Mouse (Mus musculus) heart, postnatal 36 days (tissue): Measurements from ENCODE around the gene Gpr55. TPM values are rescaled to one million over a fixed set of nuclear protein-coding genes. Genes with fewer than 3 reads are reported as not detected.
A peak's percentile ranks its signal among the peaks of the same experiment; 100 is the strongest.
"Not testable (repeated sequence)": the region's sequence is repeated elsewhere in the genome, so short reads cannot be mapped to it uniquely, and the experiment has no call there.

Experiments
- DNase-seq, 2 experiments: peaks; one replicate each; pipeline ENCODE4 v3.0.0; 2021 to 2022
- intact Hi-C: fragments of 180-260 bp; cut with DNase I; formaldehyde crosslinking; loops from one replicate; pipeline ENCODE4 v1.15.1; 2025
- total RNA-seq, 2 experiments: library from RNA; stranded (reverse); gene quantifications; 2 replicates each; pipeline ENCODE4 v1.2.3; 2021

Gpr55 gene
- not detected for total RNA-seq

- DNase-seq, result no peak
- intact Hi-C loops, result no loop called here
Observed at GRCm38 (mm10) chr1:85960873-85961272, at the start of gene Gpr55. Gene Gpr55 (minus strand): TSS chr1:85961007.

DNA sequence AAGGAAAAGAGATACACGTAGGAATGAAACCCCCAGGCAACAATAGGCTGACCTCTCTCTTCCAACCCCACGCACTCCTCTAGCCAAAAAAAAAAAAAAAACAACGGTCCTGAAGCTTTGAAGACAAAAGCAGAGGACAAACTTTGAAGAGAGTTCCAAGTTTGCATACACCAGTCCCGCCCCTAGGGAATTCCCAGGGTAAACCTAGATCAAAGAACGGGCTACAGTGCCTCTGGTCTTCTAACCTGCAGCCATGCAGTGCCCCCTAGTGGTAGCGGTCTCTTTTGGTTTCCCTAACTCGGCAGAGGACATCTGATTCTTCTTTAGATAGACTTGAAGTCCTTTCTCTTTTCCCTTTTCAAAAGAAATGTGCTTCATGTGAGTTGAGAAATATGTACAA is 47.0 kb upstream of the Gpr55 start:
- intact Hi-C loops, result loop anchor here (1.0 kb wide), 2 partner anchors 72 to 154 kb away; no protein-coding TSS in a partner anchor
- DNase-seq, result peak; percentile 82 to 90

DNA sequence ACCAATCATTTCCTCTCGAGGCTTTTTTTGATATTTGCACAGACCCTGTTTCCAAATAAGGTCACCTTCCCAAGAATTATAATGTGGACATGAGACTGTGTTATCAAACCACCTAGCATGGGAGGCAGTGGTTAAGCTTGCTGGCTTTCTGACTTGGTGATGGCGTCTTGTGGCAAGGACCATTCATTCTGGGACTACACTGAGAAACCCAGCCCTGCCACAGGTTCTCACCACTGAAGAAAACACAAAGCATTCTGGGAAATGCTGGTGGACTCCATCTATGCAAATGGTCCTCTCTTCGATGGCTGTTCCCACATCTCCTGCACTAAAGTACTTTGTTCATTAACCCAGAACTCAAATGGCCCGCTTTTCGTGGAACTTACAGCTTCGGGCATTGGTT is 45.2 kb upstream of the Gpr55 start:
- intact Hi-C loops, result no loop called here
- no peak for DNase-seq

- intact Hi-C loops, result no loop called here
Observed at GRCm38 (mm10) chr1:86005540-86005939, 44.7 kb upstream of the Gpr55 start.

GRCm38 (mm10) chr1:85999853-86000570 is 39.2 kb upstream of the Gpr55 start:
- no peak for DNase-seq
- intact Hi-C loops, result no loop called here

More at GRCm38 (mm10) chr1:86005540-86005939, 44.7 kb upstream of the Gpr55 start:
- no peak for DNase-seq

GRCm38 (mm10) chr1:85998012-85998411 is 37.2 kb upstream of the Gpr55 start:
- intact Hi-C loops, result no loop called here
- DNase-seq, result no peak

- intact Hi-C loops, result no loop called here
- DNase-seq, result no peak
Observed at GRCm38 (mm10) chr1:85997221-85997620, 36.4 kb upstream of the Gpr55 start.

DNA sequence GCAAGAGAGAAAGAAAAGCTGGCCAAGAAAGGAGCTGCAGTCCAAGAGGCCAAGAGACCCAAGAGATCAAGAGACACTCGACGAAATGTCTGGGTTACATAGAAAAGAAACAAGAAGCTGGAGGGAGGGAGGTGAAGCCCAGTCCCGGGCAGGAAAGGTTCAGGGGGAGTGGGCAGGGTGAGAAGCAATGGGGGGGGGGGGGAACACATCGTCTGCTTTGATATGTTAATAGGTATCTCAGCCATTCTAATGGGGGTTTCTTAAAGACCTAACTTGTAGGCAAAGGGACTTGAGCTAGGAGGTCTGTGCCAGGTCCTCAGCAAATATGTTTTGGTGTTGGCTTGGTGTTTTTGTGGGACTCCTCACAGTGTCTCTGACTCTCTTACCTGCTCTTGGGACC is 32.7 kb upstream of the Gpr55 start:
- intact Hi-C loops, result no loop called here
- DNase-seq, result no peak

- no peak for DNase-seq
- intact Hi-C loops, result no loop called here
Observed at GRCm38 (mm10) chr1:85992175-85992574, 31.4 kb upstream of the Gpr55 start.

DNA sequence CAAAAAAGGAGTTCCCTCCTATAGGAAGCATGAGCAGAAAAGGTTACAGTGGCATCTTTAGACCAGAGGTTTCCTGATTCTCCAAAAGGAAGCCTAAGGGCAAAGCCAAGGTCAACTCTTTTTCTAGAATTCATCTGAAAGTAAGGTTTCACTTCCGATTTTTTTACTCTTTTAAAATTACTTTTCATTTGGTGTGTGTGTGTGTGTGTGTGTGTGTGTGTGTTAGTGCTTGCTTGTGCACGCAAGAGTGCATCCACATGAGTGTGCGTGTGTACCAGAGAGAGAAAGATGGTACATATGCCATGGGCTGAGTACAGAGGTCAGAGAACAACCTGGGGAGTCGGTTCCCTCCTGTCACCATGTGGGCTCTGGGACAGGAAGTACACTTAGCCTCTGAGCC is 28.1 kb upstream of the Gpr55 start:
- DNase-seq, intact Hi-C loops: not testable (repeated sequence)

DNA sequence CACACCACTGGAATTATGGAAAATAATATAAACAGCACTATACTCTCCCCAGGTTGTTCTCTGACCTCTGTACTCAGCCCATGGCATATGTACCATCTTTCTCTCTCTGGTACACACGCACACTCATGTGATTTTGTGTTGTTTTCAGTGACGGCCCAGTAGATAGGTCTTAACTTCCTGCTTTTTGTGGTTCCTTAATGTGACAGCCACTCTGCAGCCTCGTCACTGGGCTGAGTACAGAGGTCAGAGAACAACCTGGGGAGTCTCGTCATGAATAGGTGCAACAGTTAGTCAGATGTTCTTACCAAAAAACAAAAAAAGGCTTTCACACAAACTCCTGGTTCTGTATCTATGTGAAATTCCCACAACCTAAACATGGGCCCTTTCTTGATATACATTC is 27.5 kb upstream of the Gpr55 start:
- no peak for DNase-seq
- intact Hi-C loops, result no loop called here

DNA sequence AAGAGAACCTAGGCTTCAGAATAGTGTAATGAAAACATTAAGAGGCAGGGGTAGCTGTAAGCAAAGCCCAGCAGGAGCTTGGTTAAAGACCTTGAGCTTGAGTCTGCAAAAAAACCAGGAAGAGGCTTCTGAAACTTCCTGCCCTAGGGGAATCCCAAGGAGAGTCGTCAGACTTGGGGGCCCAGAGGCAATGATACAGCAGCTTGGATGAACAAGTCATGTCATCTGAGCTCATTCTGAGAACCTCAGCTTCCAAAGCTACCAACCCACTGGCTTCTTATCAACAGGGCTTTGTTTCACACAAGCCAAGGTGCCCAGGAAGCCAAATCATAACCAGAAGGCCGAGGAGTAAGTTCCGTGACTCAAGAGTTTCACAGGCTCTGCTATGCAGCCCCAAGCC is 25.0 kb upstream of the Gpr55 start:
- no peak for DNase-seq
- intact Hi-C loops, result no loop called here

DNA sequence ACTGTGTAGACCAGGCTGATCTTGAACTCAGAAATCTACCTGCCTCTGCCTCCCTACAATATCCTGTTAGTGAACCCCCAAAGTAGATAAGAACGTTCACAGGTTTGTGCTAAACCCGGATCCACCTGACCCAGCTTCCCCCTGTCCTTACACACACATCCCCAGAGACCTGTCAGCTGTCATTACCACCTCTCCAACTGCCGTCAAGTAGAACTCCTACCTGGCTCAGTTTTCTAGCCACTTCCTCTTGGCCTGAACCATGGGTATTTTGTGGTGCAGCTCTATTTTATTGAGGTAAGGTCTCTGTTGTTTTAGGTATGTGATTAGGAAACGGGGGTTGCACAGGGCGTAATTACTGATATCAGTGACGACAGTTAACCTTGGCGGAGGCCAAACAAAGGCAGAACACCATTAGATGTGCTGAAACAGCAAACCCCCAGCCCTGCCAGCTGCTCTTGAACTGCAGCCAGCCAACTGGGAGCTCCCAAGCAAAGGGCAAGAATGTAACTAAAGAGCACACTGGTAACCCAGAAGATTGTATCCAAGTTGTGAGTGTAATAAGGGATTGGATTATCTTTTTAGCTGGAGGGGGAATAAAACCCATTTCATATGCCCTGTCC is 21.0 kb upstream of the Gpr55 start:
- peak; percentile 7 to 17 for DNase-seq

GRCm38 (mm10) chr1:85977709-85978108 is 16.9 kb upstream of the Gpr55 start:
- intact Hi-C loops, result no loop called here
- no peak for DNase-seq

More for the DNA sequence above, 21.0 kb upstream of the Gpr55 start:
- intact Hi-C loops, result no loop called here

DNA sequence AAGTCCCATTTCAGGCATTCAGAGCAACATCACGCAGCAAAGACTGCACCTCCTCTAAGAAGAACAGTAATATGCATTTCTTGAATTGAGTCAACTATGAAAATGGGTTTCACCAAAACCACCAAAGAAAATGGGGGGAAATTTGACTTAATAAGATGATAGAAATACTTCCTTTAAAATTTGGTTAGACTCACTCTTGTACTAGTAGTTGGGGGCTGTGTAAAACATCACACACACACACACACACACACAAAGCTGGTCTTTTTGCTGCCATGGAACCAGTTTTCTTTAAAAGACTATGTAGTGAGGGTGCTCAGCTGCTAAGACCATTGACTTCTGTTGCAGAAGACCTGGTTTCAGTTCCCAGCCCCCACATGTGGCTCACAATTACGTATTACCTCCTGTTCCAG is 12.7 kb upstream of the Gpr55 start:
- intact Hi-C loops, result no loop called here
- no peak for DNase-seq

DNA sequence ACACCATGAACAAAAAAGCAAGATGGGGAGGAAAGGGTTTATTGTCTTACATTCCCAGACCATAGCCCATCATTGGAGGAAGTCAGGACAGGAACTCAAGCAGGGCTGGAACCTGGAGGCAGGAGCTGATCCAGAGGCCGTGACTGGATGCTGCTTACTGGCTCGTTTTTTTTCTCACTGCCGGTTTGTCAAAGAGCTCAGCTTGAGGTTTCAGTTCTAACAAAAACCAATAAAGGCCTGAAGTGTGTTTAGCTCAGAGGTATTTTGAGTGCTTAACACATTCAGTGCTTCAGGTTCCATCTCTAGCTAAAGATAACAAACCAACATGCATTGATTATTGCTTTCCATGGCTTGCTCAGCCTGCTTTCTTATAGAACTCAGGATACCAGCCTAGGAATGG is 11.5 kb upstream of the Gpr55 start:
- no peak for DNase-seq
- intact Hi-C loops, result no loop called here

- no peak for DNase-seq
- intact Hi-C loops, result no loop called here
Observed at GRCm38 (mm10) chr1:85971070-85971469, 10.3 kb upstream of the Gpr55 start.

DNA sequence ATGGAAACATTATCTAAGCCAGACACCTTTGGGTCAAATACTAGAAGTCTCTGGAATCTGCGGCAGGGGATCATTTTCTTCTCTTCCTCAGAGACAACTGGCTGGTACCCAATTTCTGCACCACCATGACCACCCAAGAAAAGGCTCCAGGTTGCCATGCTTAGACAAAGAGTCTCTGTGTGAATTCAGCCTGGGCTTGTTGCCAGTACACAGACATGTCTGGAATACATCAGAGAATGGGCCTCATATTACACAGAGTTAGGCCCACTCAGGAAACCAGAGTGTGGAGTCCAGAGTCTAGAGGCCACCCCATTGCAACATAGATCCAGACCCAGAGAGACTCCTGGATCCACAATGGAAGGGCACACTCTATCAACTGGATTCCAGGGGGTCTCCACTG is 8.7 kb upstream of the Gpr55 start:
- no peak for DNase-seq
- intact Hi-C loops, result no loop called here

- intact Hi-C loops, result no loop called here
- no peak for DNase-seq
Observed at GRCm38 (mm10) chr1:85969081-85969480, 8.3 kb upstream of the Gpr55 start.

DNA sequence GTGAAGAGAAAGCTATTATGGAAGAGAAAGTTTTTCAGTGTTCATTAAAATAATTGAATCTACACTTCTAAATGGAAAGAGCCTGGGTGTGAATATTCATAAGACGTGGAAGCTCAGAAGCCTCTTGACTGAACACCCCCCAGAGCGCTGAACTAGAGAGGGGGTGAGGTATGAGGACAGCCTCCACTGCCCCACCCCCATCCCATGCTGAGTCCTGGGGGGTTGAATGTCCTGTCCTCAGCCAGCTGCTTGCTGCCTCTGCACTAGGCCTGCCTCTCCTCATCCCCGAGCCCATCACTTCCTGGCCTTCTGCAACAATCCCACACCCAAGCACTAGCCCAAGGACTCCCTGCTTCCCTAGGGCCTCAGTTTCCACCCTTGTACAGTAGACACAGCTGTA is 5.0 kb upstream of the Gpr55 start:
- DNase-seq, result no peak
- intact Hi-C loops, result no loop called here

GRCm38 (mm10) chr1:85962081-85962480 is 1.3 kb upstream of the Gpr55 start:
- intact Hi-C loops, result no loop called here
- DNase-seq, result no peak

- intact Hi-C loops, result no loop called here
- DNase-seq, result no peak
Observed at GRCm38 (mm10) chr1:85959889-85960276, 924 bp downstream of the Gpr55 start.
